Mouse (Mus musculus) left cerebral cortex, adult 6 months (tissue): ENCODE data around the gene Fmo3. TPM values are rescaled to one million over a fixed set of nuclear protein-coding genes. Genes with fewer than 3 reads are reported as not detected.

Experiments used
- long read RNA-seq, 2 experiments: library from polyadenylated mRNA; unstranded; transcript quantifications; one replicate each; pipeline ENCODE4 v2.0.0; 2019 to 2020
- polyA plus RNA-seq: library from polyadenylated mRNA; unstranded; fragments of <200 nt; fragmentation: Nextera tagmentation; gene quantifications from 2 replicates; pipeline ENCODE4 v1.2.3, GENCODE M21; 2021

Fmo3 gene
- polyA plus RNA-seq, result not detected in 2 replicates
- long read RNA-seq, experiment 1, result 0 reads
- long read RNA-seq, experiment 2, result 0 reads

DNA sequence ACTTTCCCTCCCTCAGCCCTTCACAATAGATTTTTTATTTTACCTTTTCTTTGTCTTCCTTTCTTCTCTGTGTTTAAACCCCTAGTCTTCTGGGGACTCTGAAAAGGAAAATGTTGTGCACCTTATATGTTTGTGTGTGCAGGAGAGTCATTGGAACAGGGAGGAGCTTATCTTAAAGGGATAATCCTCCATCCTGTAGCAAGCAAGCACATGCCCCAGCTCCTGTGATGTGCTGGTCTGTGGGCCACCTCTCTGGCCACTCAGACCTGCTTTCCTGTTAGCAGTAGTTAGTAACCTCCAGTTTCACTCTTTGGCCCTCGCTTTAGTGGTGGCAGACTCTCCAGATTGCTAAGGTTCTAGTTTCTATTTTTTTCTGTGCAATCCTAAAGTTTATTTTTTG lies at the start of gene Fmo3:
Gene Fmo3 (minus strand): TSS at position 101 of the 400 bp plus-strand sequence.

DNA sequence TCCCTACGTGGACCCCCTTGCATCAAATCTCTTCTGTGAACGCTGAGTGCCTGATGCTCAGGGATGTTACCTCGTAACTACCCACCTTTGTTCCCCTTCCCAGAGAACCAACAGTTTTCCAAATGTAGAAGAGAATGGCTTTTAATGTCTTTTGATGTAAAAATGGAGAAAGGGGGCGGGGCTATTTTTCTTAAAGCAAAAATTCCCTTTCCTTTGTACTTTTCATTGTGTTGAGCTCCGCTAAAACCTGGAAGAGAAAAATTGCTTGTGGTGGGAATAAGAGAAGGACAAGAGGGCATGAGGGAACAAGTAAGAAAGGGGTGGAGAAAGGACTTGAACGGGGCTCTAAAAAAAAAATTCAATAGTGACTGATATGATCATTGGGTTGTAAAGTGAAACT lies 46.9 kb downstream of the Fmo3 start, which contains the start of gene Fmo6:
Gene Fmo6 (minus strand): TSS at position 101 of the 400 bp plus-strand sequence.

Other genes starting within 250 kb of the Fmo3 start
- gene Prrc2c, start 244.0 kb downstream of the Fmo3 start, polyA plus RNA-seq, result 57.4 and 70.5 TPM in 2 replicates
- not detected in 2 replicates for gene Fmo4, start 170.6 kb downstream of the Fmo3 start, polyA plus RNA-seq
- gene Fmo1, start 117.9 kb downstream of the Fmo3 start, polyA plus RNA-seq, result 6.4 and 8.6 TPM in 2 replicates
- 0.88 and 2.0 TPM in 2 replicates for gene Fmo2, start 85.8 kb downstream of the Fmo3 start, polyA plus RNA-seq
- gene Fmo6, start 47.0 kb downstream of the Fmo3 start, polyA plus RNA-seq, result not detected in 2 replicates
- gene Mroh9, start 101.1 kb upstream of the Fmo3 start, polyA plus RNA-seq, result not detected in 2 replicates